12 mouse cellular contexts compared by ENCODE assay signal in genomic region chr1:135711126-135711525, GRCm38 (mm10). TPM values are rescaled to one million over a fixed set of nuclear protein-coding genes. Genes with fewer than 3 reads are reported as not detected.
DNase-seq lines count a peak whose midpoint lies in the region; ATAC-seq and TF ChIP-seq lines count a peak whose summit lies in the region.
"Had no signal": no experiment of that assay in that cellular context is flagged by ENCODE, and none has a peak within 500 bp of the region (broad histone marks: within the 10 kb centered on the region; RNA-seq: fewer than 3 reads in every experiment).

No protein-coding gene starts in this region.

- no peaks in the 10 kb centered on the region for H3K9me3 ChIP-seq in liver, embryonic 16.5 days (replicated peaks; ENCODE audit: control insufficient read depth, low read length)
- H3K9me3 ChIP-seq in stomach, embryonic 15.5 days, result no peaks in the 10 kb centered on the region
- H3K9me3 ChIP-seq in forebrain, embryonic 13.5 days (replicated peaks), result no peaks in the 10 kb centered on the region; the same call in 1 of the 2 replicates
- H3K9me3 ChIP-seq: liver, embryonic 15.5 days had no signal

- H3K9ac ChIP-seq in liver, embryonic 16.5 days (ENCODE audit: low read depth, low read length), result no peak overlapping the region
- no peak overlapping the region for H3K9ac ChIP-seq in stomach, embryonic 15.5 days
- H3K9ac ChIP-seq in forebrain, embryonic 13.5 days, result no peak overlapping the region
- H3K9ac ChIP-seq: hindbrain, embryonic 14.5 days; liver, embryonic 15.5 days had no signal

- no peaks in the 10 kb centered on the region for H3K27me3 ChIP-seq in liver, embryonic 16.5 days (ENCODE audit: control insufficient read depth, insufficient read depth, low read depth, low read length)
- H3K27me3 ChIP-seq in stomach, embryonic 15.5 days (replicated peaks), result no peaks in the 10 kb centered on the region
- no peaks in the 10 kb centered on the region for H3K27me3 ChIP-seq in forebrain, embryonic 13.5 days
- H3K27me3 ChIP-seq: liver, embryonic 15.5 days had no signal

- H3K27ac ChIP-seq in gastrocnemius, adult 2 months, result peak overlapping the region; percentile 63
- H3K27ac ChIP-seq in liver, embryonic 16.5 days (ENCODE audit: low read length), result no peak overlapping the region
- H3K27ac ChIP-seq in stomach, embryonic 15.5 days, result no peak overlapping the region
- H3K27ac ChIP-seq in forebrain, embryonic 13.5 days, result no peak overlapping the region
- H3K27ac ChIP-seq: hindbrain, embryonic 14.5 days; left cerebral cortex, adult 2 months; liver, embryonic 15.5 days had no signal

- DNase-seq in gastrocnemius, adult 2 months, result peak; percentile 66
- no peak for DNase-seq in gastrocnemius, postnatal 4 days (ENCODE audit: low spot score in 2 of 2)
- no peak for DNase-seq in liver
- DNase-seq in left cerebral cortex, adult 18-20 months (ENCODE audit: low spot score in 2 of 2), result no peak
- DNase-seq: cerebellum, adult 11-12 months had no signal

- peak; percentile 22; the same call in 1 of the 2 replicates for ATAC-seq in liver, embryonic 16.5 days (ENCODE audit: low read depth)
- ATAC-seq in granulocyte monocyte progenitor cell, adult 5-6 weeks (replicated peaks; ENCODE audit: poor library complexity, severe bottlenecking), result peak; percentile 68
- ATAC-seq in stomach, embryonic 15.5 days (ENCODE audit: insufficient read depth, low FRiP score, low read depth), result 0 out of 2 replicates have a peak, but pooled peaks have one; percentile 62
- no peak for ATAC-seq in forebrain, embryonic 13.5 days

- 16% methylated on average over 7 of the region's 7 CpGs for whole genome bisulfite sequencing in liver, embryonic 16.5 days (ENCODE audit: insufficient replicate concordance)
- WGBS in stomach, embryonic 15.5 days, result 36% methylated on average over 7 of the region's 7 CpGs
- WGBS in forebrain, embryonic 13.5 days, result 60% methylated on average over 7 of the region's 7 CpGs

- peaks cover 15% of the 10 kb centered on the region for H3K4me1 ChIP-seq in liver, embryonic 16.5 days (ENCODE audit: control insufficient read depth, low read depth, low read length)
- H3K4me1 ChIP-seq in stomach, embryonic 15.5 days, result no peaks in the 10 kb centered on the region
- H3K4me1 ChIP-seq in forebrain, embryonic 13.5 days, result no peaks in the 10 kb centered on the region

- H3K4me3 ChIP-seq in gastrocnemius, adult 2 months, result no peak overlapping the region
- no peak overlapping the region for H3K4me3 ChIP-seq in liver, embryonic 16.5 days (ENCODE audit: low read depth, low read length)
- no peak overlapping the region for H3K4me3 ChIP-seq in stomach, embryonic 15.5 days (replicated peaks)
- no peak overlapping the region for H3K4me3 ChIP-seq in forebrain, embryonic 13.5 days
- H3K4me3 ChIP-seq: left cerebral cortex, adult 2 months; liver, embryonic 15.5 days had no signal

- no peak overlapping the region for H3K4me2 ChIP-seq in liver, embryonic 16.5 days (ENCODE audit: low read depth, low read length)
- no peak overlapping the region for H3K4me2 ChIP-seq in stomach, embryonic 15.5 days
- no peak overlapping the region for H3K4me2 ChIP-seq in forebrain, embryonic 13.5 days
- H3K4me2 ChIP-seq: hindbrain, embryonic 14.5 days; liver, embryonic 15.5 days had no signal

- TF ChIP-seq CTCF in gastrocnemius, adult 2 months (IDR thresholded peaks at IDR 0.05), result no peak

- intact Hi-C loops in gastrocnemius, adult 2 months (cut with DNase I), result no loop called here

- H3K36me3 ChIP-seq in liver, embryonic 16.5 days (ENCODE audit: control insufficient read depth, insufficient read depth), result no peaks in the 10 kb centered on the region
- H3K36me3 ChIP-seq in stomach, embryonic 15.5 days, result no peaks in the 10 kb centered on the region
- H3K36me3 ChIP-seq in forebrain, embryonic 13.5 days (ENCODE audit: poor library complexity, severe bottlenecking), result no peaks in the 10 kb centered on the region
- H3K36me3 ChIP-seq: liver, embryonic 15.5 days had no signal

RNA-seq across cellular contexts. Expression of gene Csrp1, which starts 8.7 kb away (rescaled TPM):
- total RNA-seq in gastrocnemius, adult 2 months (2021), result 10 to 100 TPM; 18.9 to 25.0 TPM
- total RNA-seq in gastrocnemius, postnatal 4 days (2021), result 100 to 1,000 TPM; 109 to 114 TPM
- 26.9 and 30.5 TPM in 2 replicates for polyA plus RNA-seq in liver, embryonic 16.5 days (2015; fragmentation: Nextera tagmentation; extraction: Ambion mirVana)
- total RNA-seq in granulocyte monocyte progenitor cell, adult 5-6 weeks (2014; fragmentation: Nextera tagmentation), result 130 and 138 TPM in 2 replicates
- 104 and 135 TPM in 2 replicates for total RNA-seq in granulocyte monocyte progenitor cell, adult 5-6 weeks (2017)
- 225 and 236 TPM in 2 replicates for polyA plus RNA-seq in stomach, embryonic 15.5 days (2015; fragmentation: Nextera tagmentation; extraction: Ambion mirVana)
- total RNA-seq in left cerebral cortex, adult 18-20 months (2021), result 100 to 1,000 TPM; 219 to 238 TPM
- polyA plus RNA-seq in forebrain, embryonic 13.5 days (2015; fragmentation: Nextera tagmentation; extraction: Ambion mirVana), result 19.8 and 21.7 TPM in 2 replicates

RNA-seq across cellular contexts. Expression of gene Phlda3, which starts 54.8 kb away (rescaled TPM):
- 100 to 1,000 TPM in 1 of 2 experiments, 10 to 100 TPM in 1; 78.0 to 140 TPM for total RNA-seq in gastrocnemius, adult 2 months (2021)
- 10 to 100 TPM; 30.6 to 38.0 TPM for total RNA-seq in gastrocnemius, postnatal 4 days (2021)
- polyA plus RNA-seq in liver, embryonic 16.5 days (2015; fragmentation: Nextera tagmentation; extraction: Ambion mirVana), result 4.8 and 5.0 TPM in 2 replicates
- 1.9 TPM in 1 of 2 replicates, not detected in the other for total RNA-seq in granulocyte monocyte progenitor cell, adult 5-6 weeks (2014; fragmentation: Nextera tagmentation)
- 0.17 and 1.0 TPM in 2 replicates for total RNA-seq in granulocyte monocyte progenitor cell, adult 5-6 weeks (2017)
- polyA plus RNA-seq in stomach, embryonic 15.5 days (2015; fragmentation: Nextera tagmentation; extraction: Ambion mirVana), result 79.8 and 95.3 TPM in 2 replicates
- 10 to 100 TPM; 19.7 to 21.4 TPM for total RNA-seq in left cerebral cortex, adult 18-20 months (2021)
- polyA plus RNA-seq in forebrain, embryonic 13.5 days (2015; fragmentation: Nextera tagmentation; extraction: Ambion mirVana), result 12.1 TPM in 2 replicates

Comparison
In these comparisons a context has a peak if more than half of its experiments do, and no peak if none do; other contexts are left out.
1. RNA of gene Csrp1, which starts 8.7 kb away (total RNA-seq): 219 to 238 TPM in left cerebral cortex, adult 18-20 months, 104 to 138 TPM in granulocyte monocyte progenitor cell, adult 5-6 weeks and 109 to 114 TPM in gastrocnemius, postnatal 4 days; 18.9 to 25.0 TPM in gastrocnemius, adult 2 months; every median in the first group is over 4 times any median in the second.
2. RNA of gene Phlda3, which starts 54.8 kb away (total RNA-seq): 78.0 to 140 TPM in gastrocnemius, adult 2 months, 30.6 to 38.0 TPM in gastrocnemius, postnatal 4 days and 19.7 to 21.4 TPM in left cerebral cortex, adult 18-20 months; 0.17 to 1.9 TPM in granulocyte monocyte progenitor cell, adult 5-6 weeks; every median in the first group is over 4 times any median in the second.